Mouse (Mus musculus): ENCODE results near the gene Srm.

The Srm gene

DNA sequence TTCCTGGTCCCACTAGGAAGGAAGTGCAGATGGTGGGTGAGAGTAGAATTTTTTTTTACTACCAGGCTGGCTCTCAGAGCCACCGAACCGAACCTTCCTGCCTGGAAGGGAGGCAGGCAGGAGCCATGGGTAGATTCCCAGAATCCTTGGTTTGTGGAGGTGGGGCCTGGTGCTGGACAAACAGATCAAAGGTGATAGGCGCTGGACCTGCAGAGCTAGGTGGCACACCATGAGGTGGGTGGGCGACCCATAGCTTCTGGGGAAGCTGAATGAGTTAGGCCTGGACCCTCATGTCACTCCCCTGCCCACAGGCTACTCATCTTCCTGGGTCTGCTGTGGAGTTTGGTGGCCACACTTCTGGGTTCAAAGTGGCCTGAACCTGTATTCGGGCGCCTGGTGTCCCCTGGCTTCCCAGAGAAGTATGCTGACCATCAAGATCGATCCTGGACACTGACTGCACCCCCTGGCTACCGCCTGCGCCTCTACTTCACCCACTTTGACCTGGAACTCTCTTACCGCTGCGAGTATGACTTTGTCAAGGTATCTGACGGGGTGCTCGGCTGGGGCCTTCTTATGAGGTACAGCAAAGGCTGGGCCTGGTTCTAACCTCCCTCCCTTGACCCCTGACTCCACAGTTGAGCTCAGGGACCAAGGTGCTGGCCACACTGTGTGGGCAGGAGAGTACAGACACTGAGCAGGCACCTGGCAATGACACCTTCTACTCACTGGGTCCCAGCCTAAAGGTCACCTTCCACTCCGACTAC, 11.2 kb downstream of the Srm start, which contains the start of gene Masp2:
Masp2 (plus strand) TSS at position 198 of the 764 bp plus-strand sequence.
- no peak for DNase-seq

- DNase-seq, result no peak
These were observed 12.3 kb downstream of the Srm start for GRCm38 (mm10) chr4:148603376-148604139.

GRCm38 (mm10) chr4:148604141-148604540, 12.8 kb downstream of the Srm start:
- no peak for DNase-seq

DNA sequence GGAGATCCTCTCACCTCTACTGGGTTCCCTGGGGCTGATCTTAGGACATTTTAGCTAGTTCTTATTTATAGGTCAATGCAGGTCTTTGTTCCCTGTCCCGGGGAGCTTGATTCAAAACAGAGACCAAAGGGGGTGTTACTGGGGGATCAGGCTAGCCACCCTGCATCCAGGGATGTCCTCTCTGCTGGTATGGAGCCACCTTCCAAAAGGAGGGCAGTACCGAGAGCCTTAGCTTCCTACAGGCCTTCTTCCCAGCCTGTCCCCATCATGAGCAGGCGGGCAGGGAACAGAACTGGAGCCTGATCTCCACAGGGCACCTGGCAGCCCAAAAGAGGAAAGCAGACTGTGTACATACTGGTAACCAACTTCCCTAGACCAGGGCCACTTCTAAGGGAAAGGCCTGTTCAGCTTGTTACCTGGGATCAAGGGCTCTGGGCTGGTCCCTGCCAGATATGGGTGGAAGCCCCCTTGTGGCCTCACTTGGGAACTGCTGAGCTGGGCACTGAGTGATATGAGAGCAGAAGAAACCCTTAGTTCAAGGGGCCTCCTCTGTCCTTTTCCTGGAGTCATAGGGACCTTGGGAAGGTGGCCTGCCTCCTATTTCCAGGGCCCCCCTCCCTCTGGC, 13.3 kb downstream of the Srm start:
- peak; percentile 84 for DNase-seq

GRCm38 (mm10) chr4:148607758-148608157, 16.5 kb downstream of the Srm start:
- DNase-seq, result peak; percentile 87

DNA sequence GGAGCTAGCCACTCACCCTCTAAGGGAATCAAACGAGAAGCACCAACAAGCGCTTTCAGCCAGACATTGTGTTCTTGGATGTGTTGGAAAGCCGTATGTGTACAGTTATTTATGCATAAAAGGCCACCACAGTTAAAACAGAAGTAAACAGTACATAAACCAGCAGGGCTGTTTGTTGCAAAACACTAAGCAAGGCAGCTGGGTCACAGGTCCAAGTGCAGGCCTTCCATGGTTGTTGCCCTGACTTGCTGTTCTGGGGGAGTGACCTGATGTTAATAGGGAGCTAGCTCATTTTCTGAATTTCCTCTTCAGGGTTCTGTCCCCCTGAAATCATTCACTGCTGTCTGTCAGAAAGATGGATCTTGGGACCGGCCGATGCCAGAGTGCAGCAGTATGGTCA, 18.5 kb downstream of the Srm start:
- DNase-seq, result no peak

- DNase-seq, result no peak
These were observed 19.5 kb downstream of the Srm start for GRCm38 (mm10) chr4:148610631-148611364.

DNA sequence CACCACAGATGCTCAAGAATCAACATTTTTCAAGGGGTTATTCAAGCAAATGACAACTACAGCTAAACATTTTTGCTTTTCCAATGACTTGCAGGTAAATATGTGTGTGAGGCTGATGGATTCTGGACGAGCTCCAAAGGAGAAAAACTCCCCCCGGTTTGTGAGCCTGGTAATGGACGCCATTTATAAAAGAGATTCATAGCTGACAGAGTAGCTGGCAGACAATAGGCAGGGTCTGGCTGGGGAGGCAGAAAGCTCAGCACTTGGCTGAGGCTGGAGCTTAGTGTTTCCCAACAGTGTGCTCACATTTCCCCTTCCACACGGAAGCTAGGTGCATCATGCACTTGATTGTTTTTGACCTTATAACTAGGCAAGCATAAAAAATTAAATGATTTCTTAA, 21.3 kb downstream of the Srm start:
- DNase-seq, result no peak

DNA sequence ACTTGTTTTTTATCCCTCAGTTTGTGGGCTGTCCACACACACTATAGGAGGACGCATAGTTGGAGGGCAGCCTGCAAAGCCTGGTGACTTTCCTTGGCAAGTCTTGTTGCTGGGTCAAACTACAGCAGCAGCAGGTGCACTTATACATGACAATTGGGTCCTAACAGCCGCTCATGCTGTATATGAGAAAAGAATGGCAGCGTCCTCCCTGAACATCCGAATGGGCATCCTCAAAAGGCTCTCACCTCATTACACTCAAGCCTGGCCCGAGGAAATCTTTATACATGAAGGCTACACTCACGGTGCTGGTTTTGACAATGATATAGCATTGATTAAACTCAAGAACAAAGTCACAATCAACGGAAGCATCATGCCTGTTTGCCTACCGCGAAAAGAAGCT, 22.4 kb downstream of the Srm start:
- no peak for DNase-seq

- peak; percentile 48 for DNase-seq
These were observed 28.5 kb downstream of the Srm start for GRCm38 (mm10) chr4:148619805-148620204.

DNA sequence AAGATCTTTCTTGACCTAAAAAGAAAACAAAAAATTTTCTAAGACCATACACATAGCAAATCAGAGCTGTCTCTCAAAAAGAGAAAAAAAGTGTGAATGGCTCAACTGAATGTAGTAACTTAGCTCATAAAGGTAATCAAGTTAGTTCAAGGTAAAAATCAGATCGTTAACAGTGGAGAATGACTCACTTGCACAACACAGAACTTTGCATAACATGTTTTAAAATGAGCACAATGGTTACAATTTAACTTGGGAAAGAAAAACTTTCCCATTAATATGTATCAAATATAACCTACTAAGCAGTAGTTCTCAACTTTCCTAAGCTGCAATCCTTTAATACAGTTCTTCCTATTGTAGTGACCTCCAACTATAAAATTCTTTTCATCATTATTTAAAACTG, 29.4 kb downstream of the Srm start:
- DNase-seq, result no peak

- no peak for DNase-seq
These were observed 31.2 kb downstream of the Srm start for GRCm38 (mm10) chr4:148622485-148622884.

- no peak for DNase-seq
These were observed 32.3 kb downstream of the Srm start for GRCm38 (mm10) chr4:148623609-148624008.

DNA sequence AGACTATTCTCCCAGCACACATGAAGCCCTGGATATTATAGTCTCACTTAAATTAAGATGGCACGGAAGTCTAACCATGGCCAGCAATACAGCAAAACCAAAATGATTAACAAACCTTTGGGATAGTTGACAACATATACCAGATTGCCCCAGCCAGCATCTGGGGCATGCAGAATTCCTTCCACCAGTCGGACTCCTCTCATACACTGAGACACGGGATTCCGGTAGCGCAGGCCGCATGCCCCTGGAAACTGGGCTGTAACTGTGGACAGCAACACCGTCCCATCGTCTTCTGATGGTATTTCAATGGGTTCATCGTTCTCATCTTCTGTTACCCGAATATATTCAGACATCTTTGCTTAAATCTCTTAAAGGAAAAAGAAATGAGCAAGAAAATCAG, 33.7 kb downstream of the Srm start:
- no peak for DNase-seq

- DNase-seq, result peak; percentile 47
These were observed 34.7 kb downstream of the Srm start for GRCm38 (mm10) chr4:148625756-148626622.

DNA sequence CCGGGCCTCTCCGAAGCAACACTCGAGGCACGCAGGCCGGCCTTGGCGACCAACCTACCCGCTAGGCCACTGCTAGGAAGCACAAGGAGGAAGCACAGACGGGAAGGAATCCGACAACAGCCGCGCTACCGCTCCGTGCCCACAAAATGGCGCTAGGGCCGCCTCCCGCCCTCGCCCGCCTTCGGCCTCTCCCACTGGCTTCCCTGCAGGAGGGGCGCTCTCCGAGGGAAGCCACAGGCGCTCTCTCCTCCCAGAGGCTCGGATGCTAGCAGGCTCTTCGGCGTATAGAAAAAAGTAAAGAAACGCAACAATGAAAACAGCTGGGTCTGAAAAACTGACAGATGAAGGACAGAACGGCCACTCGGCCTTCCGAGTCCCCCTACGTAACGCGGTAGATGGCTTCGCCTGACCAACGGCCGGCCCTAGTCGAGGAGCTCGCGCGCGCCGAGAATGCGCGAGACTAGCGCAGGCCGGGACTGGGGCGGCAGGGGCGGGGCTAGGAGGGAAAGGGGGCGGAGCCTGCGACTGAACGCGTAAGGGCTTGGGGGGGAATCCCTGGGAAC, 35.4 kb downstream of the Srm start, which contains the start of gene Tardbp:
Tardbp (minus strand) TSS at position 397 of the 563 bp plus-strand sequence.
- peak; percentile 97 for DNase-seq

- DNase-seq, result no peak
These were observed 35.9 kb downstream of the Srm start for GRCm38 (mm10) chr4:148627246-148627645.

DNA sequence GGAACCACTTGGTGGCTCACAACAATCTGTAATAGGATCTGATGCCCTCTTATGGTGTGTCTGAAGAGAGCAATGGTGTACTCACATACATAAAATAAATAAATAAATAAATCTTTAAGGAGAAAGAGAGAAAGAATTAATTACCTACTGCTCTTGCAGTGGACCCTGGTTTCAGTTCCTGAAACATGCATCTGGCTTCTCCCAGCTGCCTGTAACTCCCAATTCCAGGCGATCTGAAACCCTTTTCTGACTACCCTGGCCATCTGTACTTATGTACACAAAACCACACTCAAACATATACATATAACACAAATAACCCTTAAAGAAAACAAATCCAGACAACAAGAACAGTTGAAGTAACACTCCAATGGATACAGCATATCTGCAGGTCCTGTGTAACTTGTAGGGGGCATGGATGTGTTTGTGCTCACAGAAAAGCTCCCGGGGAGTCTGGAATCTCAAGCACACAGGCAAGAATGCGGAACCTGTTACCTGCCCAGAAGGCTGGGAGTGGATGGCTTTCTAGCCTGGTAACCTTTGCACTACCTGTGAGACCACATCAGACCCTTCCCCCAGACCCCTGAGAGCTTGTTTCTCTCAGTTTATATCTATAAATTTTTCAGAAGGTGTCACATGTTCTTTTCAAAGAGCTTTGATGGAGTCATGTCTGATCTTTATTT, 40.9 kb downstream of the Srm start:
- peak; percentile 62 for DNase-seq

GRCm38 (mm10) chr4:148633395-148634061, 42.2 kb downstream of the Srm start:
- DNase-seq, result no peak

GRCm38 (mm10) chr4:148635309-148635708, 44.0 kb downstream of the Srm start:
- no peak for DNase-seq

Data from lung, postnatal 36 days (tissue).